Mouse (Mus musculus) erythroblast, embryonic 14.5 days (primary cell): Measurements from ENCODE around the gene Olfr243.
"Not testable (repeated sequence)": the region's sequence is repeated elsewhere in the genome, so short reads cannot be mapped to it uniquely, and the experiment has no call there.

Experiments
- GATA1 ChIP-seq: IDR thresholded peaks from 2 replicates; pipeline ENCODE4 v1.6.1; 2012; ENCODE audit warnings: low read length, inconsistent platforms, mixed read lengths
- TAL1 ChIP-seq: IDR thresholded peaks from 3 replicates; pipeline ENCODE4 v1.6.1; 2012; ENCODE audit warnings: low read length, inconsistent platforms, mixed read lengths

DNA sequence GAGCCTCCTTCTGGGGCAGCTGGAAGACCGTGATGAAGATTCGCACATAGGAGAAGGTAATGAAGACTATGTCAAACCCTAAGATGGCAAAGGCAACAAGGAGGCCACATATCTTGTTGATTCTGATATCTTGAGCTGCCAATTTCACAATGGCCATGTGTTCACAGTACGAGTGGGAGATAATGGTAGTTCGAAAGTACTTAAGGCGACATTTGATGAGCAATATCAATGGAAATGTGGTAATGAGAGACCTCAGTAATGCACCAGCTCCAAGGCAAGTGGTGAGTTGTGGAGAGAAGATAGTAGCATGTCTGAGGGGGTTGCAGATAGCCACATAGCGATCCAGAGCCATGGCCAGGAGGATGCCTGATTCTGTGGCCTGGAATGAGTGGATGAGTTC lies 53.2 kb downstream of the Olfr243 start:
- not testable (repeated sequence) for TF ChIP-seq TAL1, GATA1
